Mouse (Mus musculus): ENCODE data around the gene Mylip.
A peak's percentile ranks its signal among the peaks of the same experiment; 100 is the strongest.

The Mylip gene

GRCm38 (mm10) chr13:45423905-45424304, 34.4 kb downstream of the Mylip start:
- H3K9me3 ChIP-seq (ENCODE audit: low read length) = no peaks in the 10 kb centered on the region
- H3K27me3 ChIP-seq (ENCODE audit: insufficient read depth, low read length) = no peaks in the 10 kb centered on the region
- H3K4me1 ChIP-seq (replicated peaks; ENCODE audit: low read depth, low read length) = no peaks in the 10 kb centered on the region
- H3K4me3 ChIP-seq (replicated peaks; ENCODE audit: low read length) = no peak overlapping the region
- no peaks in the 10 kb centered on the region for H3K36me3 ChIP-seq (ENCODE audit: insufficient read depth, low read length)
- no peak for TF ChIP-seq CTCF (conservative IDR thresholded peaks at IDR 0.05; ENCODE audit: low read length)
- no peak for TF ChIP-seq NANOG (IDR thresholded peaks at IDR 0.05; ENCODE audit: borderline replicate concordance, low read length)
- TF ChIP-seq POU5F1 (IDR thresholded peaks at IDR 0.05; ENCODE audit: borderline replicate concordance, low read length) = no peak

- Histone ChIP-seq H3K36me3 (ENCODE audit: insufficient read depth, low read length) (no peaks in the 10 kb centered on the region), H3K4me3 (replicated peaks; ENCODE audit: low read length) (no peak overlapping the region), H3K9me3 (ENCODE audit: low read length) (no peaks in the 10 kb centered on the region), H3K4me1 (replicated peaks; ENCODE audit: low read depth, low read length) (no peaks in the 10 kb centered on the region), H3K27me3 (ENCODE audit: insufficient read depth, low read length) (no peaks in the 10 kb centered on the region)
- no peak for TF ChIP-seq POU5F1 (IDR thresholded peaks at IDR 0.05; ENCODE audit: borderline replicate concordance, low read length)
- no peak for TF ChIP-seq CTCF (conservative IDR thresholded peaks at IDR 0.05; ENCODE audit: low read length)
- TF ChIP-seq NANOG (IDR thresholded peaks at IDR 0.05; ENCODE audit: borderline replicate concordance, low read length) = no peak
Observed at GRCm38 (mm10) chr13:45429239-45429638, 39.7 kb downstream of the Mylip start.

GRCm38 (mm10) chr13:45437134-45437533, 47.6 kb downstream of the Mylip start:
- Histone ChIP-seq H3K4me3 (replicated peaks; ENCODE audit: low read length) (no peak overlapping the region), H3K36me3 (ENCODE audit: insufficient read depth, low read length) (no peaks in the 10 kb centered on the region), H3K27me3 (ENCODE audit: insufficient read depth, low read length) (no peaks in the 10 kb centered on the region), H3K4me1 (replicated peaks; ENCODE audit: low read depth, low read length) (no peaks in the 10 kb centered on the region), H3K9me3 (ENCODE audit: low read length) (no peaks in the 10 kb centered on the region)
- TF ChIP-seq NANOG (IDR thresholded peaks at IDR 0.05; ENCODE audit: borderline replicate concordance, low read length) (no peak), CTCF (conservative IDR thresholded peaks at IDR 0.05; ENCODE audit: low read length) (no peak), POU5F1 (IDR thresholded peaks at IDR 0.05; ENCODE audit: borderline replicate concordance, low read length) (no peak)

- TF ChIP-seq POU5F1 (IDR thresholded peaks at IDR 0.05; ENCODE audit: borderline replicate concordance, low read length) (no peak), CTCF (conservative IDR thresholded peaks at IDR 0.05; ENCODE audit: low read length) (no peak), NANOG (IDR thresholded peaks at IDR 0.05; ENCODE audit: borderline replicate concordance, low read length) (no peak)
- no peaks in the 10 kb centered on the region; the same call in 1 of the 2 replicates for H3K4me1 ChIP-seq (replicated peaks; ENCODE audit: low read depth, low read length)
- no peaks in the 10 kb centered on the region for H3K9me3 ChIP-seq (ENCODE audit: low read length)
- no peaks in the 10 kb centered on the region for H3K36me3 ChIP-seq (ENCODE audit: insufficient read depth, low read length)
- no peak overlapping the region for H3K4me3 ChIP-seq (replicated peaks; ENCODE audit: low read length)
- no peaks in the 10 kb centered on the region for H3K27me3 ChIP-seq (ENCODE audit: insufficient read depth, low read length)
Observed at GRCm38 (mm10) chr13:45438853-45439252, 49.3 kb downstream of the Mylip start.

- H3K4me3 ChIP-seq (replicated peaks; ENCODE audit: low read length) = no peak overlapping the region
- H3K4me1 ChIP-seq (replicated peaks; ENCODE audit: low read depth, low read length) = no peaks in the 10 kb centered on the region; the same call in 1 of the 2 replicates
- H3K36me3 ChIP-seq (ENCODE audit: insufficient read depth, low read length) = no peaks in the 10 kb centered on the region
- TF ChIP-seq CTCF (conservative IDR thresholded peaks at IDR 0.05; ENCODE audit: low read length) (no peak), POU5F1 (IDR thresholded peaks at IDR 0.05; ENCODE audit: borderline replicate concordance, low read length) (no peak), NANOG (IDR thresholded peaks at IDR 0.05; ENCODE audit: borderline replicate concordance, low read length) (no peak)
- H3K27me3 ChIP-seq (ENCODE audit: insufficient read depth, low read length) = no peaks in the 10 kb centered on the region
- H3K9me3 ChIP-seq (ENCODE audit: low read length) = no peaks in the 10 kb centered on the region
Observed at GRCm38 (mm10) chr13:45440226-45440625, 50.7 kb downstream of the Mylip start.

- Histone ChIP-seq H3K4me3 (replicated peaks; ENCODE audit: low read length) (no peak overlapping the region), H3K4me1 (replicated peaks; ENCODE audit: low read depth, low read length) (no peaks in the 10 kb centered on the region; the same call in 1 of the 2 replicates), H3K9me3 (ENCODE audit: low read length) (no peaks in the 10 kb centered on the region), H3K27me3 (ENCODE audit: insufficient read depth, low read length) (no peaks in the 10 kb centered on the region), H3K36me3 (ENCODE audit: insufficient read depth, low read length) (no peaks in the 10 kb centered on the region)
- no peak for TF ChIP-seq NANOG (IDR thresholded peaks at IDR 0.05; ENCODE audit: borderline replicate concordance, low read length)
- no peak for TF ChIP-seq POU5F1 (IDR thresholded peaks at IDR 0.05; ENCODE audit: borderline replicate concordance, low read length)
- peak; percentile 56 for TF ChIP-seq CTCF (conservative IDR thresholded peaks at IDR 0.05; ENCODE audit: low read length)
Observed at GRCm38 (mm10) chr13:45442451-45442850, 52.9 kb downstream of the Mylip start.

- no peaks in the 10 kb centered on the region for H3K27me3 ChIP-seq (ENCODE audit: insufficient read depth, low read length)
- TF ChIP-seq NANOG (IDR thresholded peaks at IDR 0.05; ENCODE audit: borderline replicate concordance, low read length) (no peak), CTCF (conservative IDR thresholded peaks at IDR 0.05; ENCODE audit: low read length) (no peak), POU5F1 (IDR thresholded peaks at IDR 0.05; ENCODE audit: borderline replicate concordance, low read length) (no peak)
- no peaks in the 10 kb centered on the region for H3K9me3 ChIP-seq (ENCODE audit: low read length)
- no peaks in the 10 kb centered on the region; the same call in 1 of the 2 replicates for H3K4me1 ChIP-seq (replicated peaks; ENCODE audit: low read depth, low read length)
- no peak overlapping the region for H3K4me3 ChIP-seq (replicated peaks; ENCODE audit: low read length)
- no peaks in the 10 kb centered on the region for H3K36me3 ChIP-seq (ENCODE audit: insufficient read depth, low read length)
Observed at GRCm38 (mm10) chr13:45442918-45443535, 53.5 kb downstream of the Mylip start.

GRCm38 (mm10) chr13:45444220-45444619, 54.7 kb downstream of the Mylip start:
- no peaks in the 10 kb centered on the region; the same call in 1 of the 2 replicates for H3K4me1 ChIP-seq (replicated peaks; ENCODE audit: low read depth, low read length)
- TF ChIP-seq POU5F1 (IDR thresholded peaks at IDR 0.05; ENCODE audit: borderline replicate concordance, low read length) (no peak), NANOG (IDR thresholded peaks at IDR 0.05; ENCODE audit: borderline replicate concordance, low read length) (no peak), CTCF (conservative IDR thresholded peaks at IDR 0.05; ENCODE audit: low read length) (no peak)

GRCm38 (mm10) chr13:45444652-45445051, 55.1 kb downstream of the Mylip start:
- Histone ChIP-seq H3K4me3 (replicated peaks; ENCODE audit: low read length) (no peak overlapping the region), H3K9me3 (ENCODE audit: low read length) (no peaks in the 10 kb centered on the region), H3K27me3 (ENCODE audit: insufficient read depth, low read length) (no peaks in the 10 kb centered on the region), H3K36me3 (ENCODE audit: insufficient read depth, low read length) (no peaks in the 10 kb centered on the region), H3K4me1 (replicated peaks; ENCODE audit: low read depth, low read length) (no peaks in the 10 kb centered on the region; the same call in 1 of the 2 replicates)
- TF ChIP-seq CTCF (conservative IDR thresholded peaks at IDR 0.05; ENCODE audit: low read length) (no peak), NANOG (IDR thresholded peaks at IDR 0.05; ENCODE audit: borderline replicate concordance, low read length) (no peak), POU5F1 (IDR thresholded peaks at IDR 0.05; ENCODE audit: borderline replicate concordance, low read length) (no peak)

More at GRCm38 (mm10) chr13:45444220-45444619, 54.7 kb downstream of the Mylip start:
- Histone ChIP-seq H3K4me3 (replicated peaks; ENCODE audit: low read length) (no peak overlapping the region), H3K36me3 (ENCODE audit: insufficient read depth, low read length) (no peaks in the 10 kb centered on the region), H3K9me3 (ENCODE audit: low read length) (no peaks in the 10 kb centered on the region), H3K27me3 (ENCODE audit: insufficient read depth, low read length) (no peaks in the 10 kb centered on the region)

All from E14TG2a.4 (cell line).